Mouse (Mus musculus) adrenal gland, adult 2 months (tissue): ENCODE data around the gene Brsk2. TPM values are rescaled to one million over a fixed set of nuclear protein-coding genes. Genes with fewer than 3 reads are reported as not detected.
"Not testable (repeated sequence)": the region's sequence is repeated elsewhere in the genome, so short reads cannot be mapped to it uniquely, and the experiment has no call there.

ENCODE experiments used
- DNase-seq: peaks from one replicate; pipeline ENCODE4 v3.0.0; 2021
- long read RNA-seq: library from polyadenylated mRNA; stranded (forward); transcript quantifications from one replicate; pipeline ENCODE4 v2.0.0, GENCODE M21; 2021
- polyA plus RNA-seq: library from polyadenylated mRNA; depleted of rRNA; stranded (reverse); fragments of >200 nt; gene quantifications from 2 replicates; pipeline ENCODE4 v1.2.3, GENCODE M21; 2012; rRNA removed
- total RNA-seq, 2 experiments: library from RNA; stranded (reverse); gene quantifications; 2 replicates each; pipeline ENCODE4 v1.2.3; 2021

Brsk2 gene
- total RNA-seq (1 to 10 TPM; 3.1 to 3.8 TPM), polyA plus RNA-seq (2.1 and 2.5 TPM in 2 replicates)
- long read RNA-seq, result 0 reads

DNA sequence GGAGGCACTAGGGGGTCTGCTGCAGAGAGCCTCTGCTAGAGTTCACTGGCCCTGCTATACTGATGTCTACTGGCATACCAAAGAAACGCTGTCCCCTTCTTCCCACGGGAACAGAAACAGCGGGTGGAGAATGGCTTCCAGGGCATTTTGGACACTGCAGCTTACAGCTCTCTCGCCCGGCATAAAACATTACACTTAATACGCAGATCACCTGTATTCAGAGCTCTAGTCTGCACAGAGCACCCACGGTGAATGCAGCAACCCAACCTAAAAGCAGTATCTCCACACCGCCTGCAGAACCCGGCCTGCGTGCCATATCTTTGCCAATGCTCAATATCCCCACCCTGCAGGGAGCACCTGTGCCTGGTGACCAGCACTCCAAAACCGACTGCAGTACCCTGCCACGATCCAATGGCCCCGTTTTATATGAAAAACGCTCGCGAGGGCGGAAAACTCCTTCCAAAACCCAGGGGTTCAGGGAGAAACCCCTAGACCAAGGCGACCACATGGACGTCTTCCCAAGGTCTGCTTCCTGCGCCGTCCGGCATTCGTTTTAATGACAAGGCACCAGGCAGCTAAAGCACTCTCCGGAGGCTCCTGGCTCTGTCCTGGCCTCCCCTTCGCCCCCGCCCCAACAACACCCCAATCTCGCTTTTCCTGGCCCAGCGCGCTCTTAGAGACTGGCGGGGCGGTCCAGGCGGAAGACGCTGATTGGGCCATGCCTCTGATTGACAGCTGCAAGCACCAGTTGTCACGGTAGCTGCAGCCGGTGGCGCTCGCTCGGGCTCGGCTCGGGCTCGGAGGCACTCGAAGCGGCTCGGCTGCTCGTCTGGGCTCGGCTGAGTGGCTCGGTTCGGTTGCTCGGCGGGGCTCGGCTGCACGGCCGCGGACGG lies at the start of gene Brsk2:
Brsk2 (plus strand) TSS at position 846 of the 893 bp plus-strand sequence.
- DNase-seq, result peak; percentile 98

GRCm38 (mm10) chr7:141901825-141902224 lies 47.7 kb upstream of the Brsk2 start:
- DNase-seq, result no peak

DNA sequence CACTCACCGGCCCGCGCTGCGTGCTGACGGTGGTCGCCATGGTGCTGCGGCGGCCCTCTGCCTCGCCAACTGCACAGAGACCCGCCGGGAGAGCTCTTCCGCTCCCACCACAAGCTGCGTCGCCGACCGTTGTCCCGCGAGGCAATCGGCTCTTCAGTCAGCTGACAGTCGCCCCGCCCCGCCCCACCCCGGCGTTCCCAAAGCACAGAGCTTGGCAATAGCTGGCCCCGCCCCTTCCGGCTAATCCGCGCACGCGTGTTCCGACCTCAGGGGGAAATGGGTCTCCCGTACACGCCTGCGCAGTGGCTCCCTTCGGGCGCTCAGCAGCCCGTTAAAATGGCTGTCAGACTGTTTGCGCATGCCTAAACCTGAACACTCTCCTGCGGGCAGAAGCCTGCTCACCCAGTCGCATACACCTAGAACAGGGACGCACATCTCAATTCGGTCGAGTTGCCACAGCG lies 47.3 kb upstream of the Brsk2 start:
- peak; percentile 100 for DNase-seq

DNA sequence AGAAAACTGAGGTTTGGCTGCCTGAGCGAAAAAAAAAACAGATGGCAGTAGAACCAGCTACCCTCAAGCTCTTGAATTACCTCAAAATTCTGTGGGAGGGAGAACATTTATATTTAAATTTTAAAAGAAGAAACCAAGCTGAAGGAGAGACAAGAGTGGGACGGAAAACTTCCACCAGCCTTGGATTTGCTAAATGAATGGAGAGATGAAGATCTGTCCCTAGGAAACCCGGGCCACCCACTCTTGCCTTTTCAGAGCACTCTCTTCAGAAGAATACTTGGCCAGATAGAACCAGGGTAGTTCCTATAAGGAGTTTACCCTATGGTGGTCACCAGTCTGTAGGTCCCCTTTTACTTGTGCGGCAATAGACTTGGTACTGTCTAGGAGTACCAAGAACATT lies 46.8 kb upstream of the Brsk2 start:
- DNase-seq, result no peak

GRCm38 (mm10) chr7:141908591-141908990 lies 41.0 kb upstream of the Brsk2 start:
- DNase-seq, result no peak

- DNase-seq, result no peak
These were observed 38.2 kb upstream of the Brsk2 start for GRCm38 (mm10) chr7:141911305-141911704.

DNA sequence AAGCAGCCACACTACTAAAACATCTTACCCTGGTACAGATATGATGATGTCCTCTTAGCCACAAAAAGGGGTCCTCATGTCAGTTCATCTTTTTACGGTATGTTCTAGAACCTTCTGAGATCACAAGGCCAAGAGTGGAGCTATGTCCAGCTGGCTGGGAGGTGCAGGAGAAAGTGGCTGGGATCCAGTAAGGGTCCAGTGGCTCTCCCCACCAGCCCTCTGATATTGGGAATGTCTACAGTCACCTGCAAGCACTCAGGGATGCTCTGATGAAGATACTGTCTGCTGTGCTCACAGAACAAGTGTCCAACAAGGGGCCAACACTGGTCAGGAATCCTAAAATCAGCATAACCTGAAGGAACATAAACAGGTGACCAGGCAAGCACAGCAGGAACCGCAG lies 31.1 kb upstream of the Brsk2 start, which contains the start of gene Tollip:
Tollip (minus strand) TSS at position 101 of the 400 bp plus-strand sequence.
- no peak for DNase-seq

- not testable (repeated sequence) for DNase-seq
These were observed 25.4 kb upstream of the Brsk2 start for GRCm38 (mm10) chr7:141924121-141924520.

DNA sequence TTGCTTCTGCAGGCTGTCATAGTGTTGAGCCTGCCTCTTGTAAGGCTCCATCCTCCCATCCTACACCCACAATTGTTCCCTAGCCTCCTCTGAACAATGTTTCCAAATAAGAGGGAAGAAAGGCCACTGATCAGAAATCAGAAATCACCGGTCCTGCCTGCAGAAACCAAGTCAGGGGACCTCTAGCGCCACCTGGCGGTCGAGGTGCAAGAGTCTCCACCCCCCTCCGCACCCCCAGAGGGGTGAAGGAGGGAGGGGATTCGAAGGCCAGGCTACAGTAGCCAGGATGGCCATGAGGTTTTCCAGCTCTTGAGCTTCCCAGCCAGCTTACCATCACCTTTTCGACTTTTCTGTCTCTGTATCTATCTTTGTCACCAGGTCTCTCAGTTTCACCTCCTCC lies 24.6 kb upstream of the Brsk2 start:
- peak; percentile 67 for DNase-seq

DNA sequence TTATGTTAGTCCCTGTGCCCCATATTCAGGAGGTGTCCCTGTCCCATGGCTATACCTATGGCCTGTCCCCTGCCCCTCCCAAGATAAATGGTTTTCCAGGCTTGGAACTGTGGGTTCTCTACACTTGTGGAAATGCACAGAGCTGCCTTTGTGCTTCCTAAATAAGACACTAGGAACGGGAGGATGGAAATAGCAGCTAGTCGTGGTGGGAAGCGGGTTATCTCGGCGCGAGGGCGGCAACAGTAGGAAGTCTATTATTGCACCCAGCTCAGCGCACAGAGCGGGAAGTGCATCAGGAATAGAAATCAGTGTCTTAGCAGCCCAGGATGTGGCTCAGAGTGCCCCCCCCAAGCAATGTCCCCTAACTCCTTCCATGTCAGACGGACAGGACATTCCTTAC lies 20.9 kb upstream of the Brsk2 start:
- no peak for DNase-seq

DNA sequence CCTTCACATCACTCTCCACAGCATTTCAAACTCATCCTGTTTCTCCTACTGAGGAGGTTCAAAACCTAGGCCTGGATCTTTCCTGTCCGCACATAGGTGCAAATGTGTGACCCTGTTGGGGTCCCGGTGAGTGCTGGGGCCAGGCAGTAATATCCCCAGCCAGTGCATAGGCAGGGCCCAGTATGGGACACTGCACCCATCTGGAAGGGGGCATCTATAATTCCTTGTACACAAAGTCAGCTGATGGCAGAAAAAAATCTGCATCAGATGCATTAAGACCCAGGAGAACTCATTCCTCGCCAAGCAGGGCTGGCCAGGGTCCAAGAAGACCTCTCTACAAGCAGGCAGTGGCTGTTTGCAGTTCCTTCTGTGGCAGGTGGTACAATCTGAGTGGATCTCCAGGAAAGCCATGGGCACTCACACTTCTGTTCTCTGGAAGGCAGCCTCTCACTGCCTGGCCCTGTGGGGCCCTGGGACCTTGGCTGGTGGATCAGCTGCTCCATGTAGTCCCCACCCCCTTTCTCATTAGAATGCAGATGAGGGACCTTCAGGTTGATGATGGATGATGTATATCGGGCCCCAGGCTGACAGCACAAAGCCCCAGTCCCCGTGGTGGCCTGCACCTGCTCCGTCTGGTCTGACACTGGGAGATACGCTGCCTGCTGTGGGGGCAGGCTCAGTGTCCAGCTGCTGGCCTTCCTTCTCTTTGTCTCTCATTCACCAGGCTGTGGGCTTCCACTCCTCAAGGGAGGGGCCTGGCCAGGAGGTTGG lies 15.2 kb upstream of the Brsk2 start:
- DNase-seq, result no peak

DNA sequence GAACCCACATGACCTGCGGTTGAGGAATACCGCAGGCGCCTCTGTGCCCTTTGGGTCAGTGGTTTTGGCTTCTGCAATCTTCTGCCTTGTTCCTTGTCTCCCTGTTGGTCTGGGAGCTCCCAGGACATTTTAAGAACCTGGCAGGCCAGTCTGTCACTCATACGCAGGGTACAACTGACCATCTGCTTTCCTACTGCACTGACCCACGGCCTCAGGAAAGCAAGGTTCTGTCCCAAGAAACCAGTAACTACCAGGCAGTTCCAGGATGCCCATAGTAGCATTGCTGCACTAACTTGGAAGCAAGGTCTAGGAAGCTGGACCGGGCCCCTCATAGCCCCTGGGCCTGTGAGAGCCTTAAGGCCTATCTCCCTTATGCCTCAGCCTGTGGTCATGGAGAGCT lies 14.6 kb upstream of the Brsk2 start:
- DNase-seq, result no peak

DNA sequence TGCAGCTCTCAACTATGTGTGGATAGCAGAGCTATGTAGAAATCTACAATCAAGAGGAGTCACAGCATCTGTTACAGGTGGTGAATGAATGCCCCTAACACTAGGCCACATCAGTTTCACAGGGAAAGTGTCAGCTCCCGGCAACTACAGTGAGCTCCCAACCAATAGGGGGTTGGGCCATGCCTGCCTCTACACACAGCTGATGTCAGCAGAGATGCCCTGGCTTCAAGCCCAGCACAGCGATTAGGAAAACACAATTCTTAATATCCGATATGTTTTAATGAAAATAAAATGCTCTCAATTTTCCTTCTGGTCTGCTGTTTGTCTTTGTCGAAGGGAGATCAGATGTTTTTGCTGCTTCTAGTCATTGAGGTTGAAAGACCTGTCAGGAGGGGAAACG lies 6.1 kb upstream of the Brsk2 start:
- DNase-seq, result no peak

- no peak for DNase-seq
These were observed 3.6 kb upstream of the Brsk2 start for GRCm38 (mm10) chr7:141945927-141946326.

DNA sequence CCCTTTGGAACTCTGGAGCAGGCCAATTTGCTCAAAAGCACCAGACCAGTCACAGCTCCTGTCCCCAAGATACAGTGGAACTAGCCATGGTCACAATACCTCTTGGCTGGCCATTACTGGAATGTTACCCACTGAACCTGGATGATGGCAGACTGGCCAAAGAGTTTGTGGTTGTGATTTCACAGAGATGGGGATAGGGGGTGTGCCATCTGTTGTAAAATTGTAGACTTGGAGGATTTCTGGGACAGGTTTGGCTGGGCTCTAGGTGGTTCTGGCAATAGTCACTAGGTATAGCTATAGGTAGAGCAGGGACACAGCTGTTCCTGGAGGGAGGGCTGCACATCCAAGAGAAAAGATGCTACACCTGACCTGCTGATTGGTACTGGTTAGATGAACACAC lies 2.0 kb upstream of the Brsk2 start:
- DNase-seq, result no peak

DNA sequence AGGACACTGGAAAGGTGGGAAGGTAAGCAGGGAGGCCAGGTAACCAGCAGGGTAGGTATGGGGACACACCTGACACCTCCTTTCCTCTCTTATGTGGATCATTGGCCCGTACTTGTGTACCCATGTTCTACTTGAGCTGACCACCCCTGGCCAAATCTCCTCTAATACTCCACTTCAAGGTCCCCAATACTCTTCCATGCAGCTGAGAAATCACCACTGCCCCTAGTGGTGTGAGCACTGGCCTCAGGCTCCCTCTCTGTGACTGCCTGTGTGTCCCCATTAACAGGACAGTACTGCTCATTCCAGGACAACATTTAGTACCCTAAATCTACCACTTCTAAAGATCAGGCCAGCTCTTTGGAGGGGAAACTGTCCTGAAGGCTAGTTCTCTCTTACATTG lies 1.5 kb upstream of the Brsk2 start:
- no peak for DNase-seq

DNA sequence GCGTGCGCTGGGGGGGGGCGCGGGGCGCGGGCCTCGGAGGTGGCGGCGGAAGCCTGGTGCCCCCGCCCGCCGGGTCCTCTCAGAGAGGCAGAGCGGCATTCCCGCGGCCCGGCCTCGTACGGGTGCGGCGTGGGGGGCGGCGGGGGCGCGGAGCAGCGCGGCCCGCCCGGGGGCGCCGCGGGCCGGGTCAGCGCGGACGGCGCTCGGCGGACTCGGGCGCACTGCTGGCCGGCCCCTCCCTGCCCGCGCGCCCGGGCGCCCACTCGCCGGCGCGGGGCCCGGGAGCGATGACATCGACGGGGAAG lies 200 bp downstream of the Brsk2 start:
- no peak for DNase-seq

GRCm38 (mm10) chr7:141950104-141951013 lies 808 bp downstream of the Brsk2 start:
- DNase-seq, result peak; percentile 33

DNA sequence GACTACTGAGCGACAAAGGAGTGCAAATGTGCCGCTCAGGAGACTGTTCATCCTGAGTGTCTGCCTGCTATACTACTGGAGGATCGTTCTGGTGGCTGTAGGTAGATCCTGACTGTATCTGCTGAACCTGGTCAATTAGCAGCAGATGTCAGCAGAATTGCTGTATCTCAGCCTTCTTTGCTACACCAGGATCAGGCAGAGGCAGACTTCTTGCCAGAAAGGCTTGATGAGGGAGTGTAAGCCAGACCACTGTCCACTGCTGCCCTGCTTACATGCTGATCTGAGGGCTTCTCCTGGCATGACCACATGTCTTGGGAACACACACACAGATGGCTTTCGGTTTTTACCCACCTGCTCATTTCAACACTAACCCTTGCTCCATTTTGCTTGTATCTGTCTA lies 2.3 kb downstream of the Brsk2 start:
- no peak for DNase-seq

DNA sequence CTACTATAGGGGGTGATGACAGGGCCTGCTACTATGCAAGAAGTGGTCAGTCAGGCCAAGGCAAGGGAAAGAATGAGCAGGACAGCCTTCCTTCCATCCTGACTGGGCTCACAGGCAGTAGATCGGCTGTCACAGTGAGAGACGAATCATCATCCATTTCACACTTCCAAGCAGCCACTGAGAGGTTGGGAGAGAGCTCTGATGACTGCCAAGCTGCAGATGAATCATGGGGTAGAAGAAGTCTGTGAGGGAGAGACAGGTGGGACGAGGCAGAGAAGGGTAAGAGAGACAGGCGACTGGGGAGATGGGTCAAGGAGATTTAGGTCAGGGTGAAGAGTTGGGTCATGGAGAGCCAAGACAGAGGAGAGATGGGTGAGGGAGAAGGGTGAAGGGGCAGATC lies 3.4 kb downstream of the Brsk2 start:
- no peak for DNase-seq

DNA sequence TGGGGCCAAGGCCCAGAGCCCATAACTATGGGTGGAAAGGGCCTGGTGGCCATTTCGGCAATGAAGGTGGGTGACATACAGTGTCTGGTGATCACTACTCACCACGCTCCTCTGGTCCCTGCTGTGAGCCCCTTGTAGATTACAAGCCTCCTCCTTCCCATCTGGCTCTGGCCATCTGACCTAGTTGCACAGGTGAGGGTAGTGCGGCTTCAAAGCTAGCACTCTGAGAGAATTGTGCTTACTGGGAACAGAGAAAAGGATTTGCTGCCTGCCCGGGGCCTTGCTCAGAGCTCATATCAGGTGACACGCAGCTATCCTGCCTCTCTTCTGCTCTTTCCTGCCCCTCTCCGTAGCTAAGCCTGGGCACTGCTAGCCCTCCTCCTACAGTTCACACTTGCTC lies 4.1 kb downstream of the Brsk2 start:
- DNase-seq, result no peak

GRCm38 (mm10) chr7:141955565-141956173 lies 6.1 kb downstream of the Brsk2 start:
- no peak for DNase-seq
